Mouse (Mus musculus): ENCODE measurements at regions not wholly inside any gene's neighbourhood (a gene's known extent, or its start where the extent isn't known, plus 50 kb on each side); places are given as distances from the start of the nearest gene placed in this dataset.

- no peak for DNase-seq (ENCODE audit: low spot score)
Observed at GRCm38 (mm10) chr12:32735224-32735623, 84.1 kb upstream of the Nampt start.

- DNase-seq (ENCODE audit: low spot score) = no peak
Observed at GRCm38 (mm10) chr12:32741465-32741864, 77.9 kb upstream of the Nampt start.

GRCm38 (mm10) chr12:32757441-32758119, 61.8 kb upstream of the Nampt start:
- DNase-seq (ENCODE audit: low spot score) = no peak

- DNase-seq (ENCODE audit: low spot score) = no peak
Observed at GRCm38 (mm10) chr12:32758150-32758549, 61.2 kb upstream of the Nampt start.

GRCm38 (mm10) chr12:32760627-32761026, 58.7 kb upstream of the Nampt start:
- no peak for DNase-seq (ENCODE audit: low spot score)

- no peak for DNase-seq (ENCODE audit: low spot score)
Observed at GRCm38 (mm10) chr12:32761055-32761454, 58.3 kb upstream of the Nampt start.

- no peak for DNase-seq (ENCODE audit: low spot score)
Observed at GRCm38 (mm10) chr12:32764271-32764670, 55.1 kb upstream of the Nampt start.

- DNase-seq (ENCODE audit: low spot score) = no peak
Observed at GRCm38 (mm10) chr12:32764747-32765146, 54.6 kb upstream of the Nampt start.

- DNase-seq (ENCODE audit: low spot score) = no peak
Observed at GRCm38 (mm10) chr12:32765861-32766260, 53.5 kb upstream of the Nampt start.

GRCm38 (mm10) chr12:32766575-32766974, 52.8 kb upstream of the Nampt start:
- DNase-seq (ENCODE audit: low spot score) = no peak

- DNase-seq (ENCODE audit: low spot score) = no peak
Observed at GRCm38 (mm10) chr12:32767206-32768081, 51.9 kb upstream of the Nampt start.

GRCm38 (mm10) chr12:32768082-32768743, 51.1 kb upstream of the Nampt start:
- peak; percentile 63 for DNase-seq (ENCODE audit: low spot score)

GRCm38 (mm10) chr12:32768744-32769535, 50.4 kb upstream of the Nampt start:
- no peak for DNase-seq (ENCODE audit: low spot score)

Data from testis, postnatal 10 days (tissue).